Mouse (Mus musculus): Measurements from ENCODE around the gene Cideb. TPM values are rescaled to one million over a fixed set of nuclear protein-coding genes. Genes with fewer than 3 reads are reported as not detected.

Cideb gene
- polyA plus RNA-seq, 1 experiment from 2014 or later, result 3.6 TPM

- no peak for ATAC-seq (ENCODE audit: low FRiP score, low TSS enrichment)
- H3K4me1 ChIP-seq (ENCODE audit: control insufficient read depth, insufficient read depth, low read length), result 0 out of 2 replicates have a peak, but pooled peaks cover 3% of the 10 kb centered on the region
- H3K27ac ChIP-seq (ENCODE audit: low read depth, low read length), result no peak within 1 kb of the TSS
- H3K36me3 ChIP-seq (ENCODE audit: control insufficient read depth, insufficient read depth, low read length), result peaks cover 19% of the 10 kb centered on the region; the same call in 1 of the 2 replicates
- 0 out of 2 replicates have a peak, but pooled peaks cover 5% of the 10 kb centered on the region for H3K27me3 ChIP-seq (ENCODE audit: control insufficient read depth, insufficient read depth, low read length)
- no peaks in the 10 kb centered on the region for H3K9me3 ChIP-seq (ENCODE audit: control insufficient read depth, low read length)
- WGBS, result 25% methylated on average over 4 of the region's 4 CpGs
- H3K9ac ChIP-seq (ENCODE audit: low read depth, low read length), result no peak within 1 kb of the TSS
- peak within 1 kb of the TSS; percentile 42 for H3K4me2 ChIP-seq (replicated peaks; ENCODE audit: low read depth, low read length)
- peak within 1 kb of the TSS; percentile 18; the same call in 1 of the 2 replicates for H3K4me3 ChIP-seq (ENCODE audit: low read length)
Measured at GRCm38 (mm10) chr14:55713729-55714122, 44.5 kb downstream of the Cideb start, which contains the start of gene Tgm1. Tgm1 (minus strand) TSS chr14:55713926.

GRCm38 (mm10) chr14:55713007-55713728, 45.1 kb downstream of the Cideb start:
- peaks cover 14% of the 10 kb centered on the region; the same call in 1 of the 2 replicates for H3K36me3 ChIP-seq (ENCODE audit: control insufficient read depth, insufficient read depth, low read length)
- H3K4me3 ChIP-seq (ENCODE audit: low read length), result peak overlapping the region; percentile 18; the same call in 1 of the 2 replicates
- peak overlapping the region; percentile 42 for H3K4me2 ChIP-seq (replicated peaks; ENCODE audit: low read depth, low read length)
- peak; percentile 44 for ATAC-seq (ENCODE audit: low FRiP score, low TSS enrichment)
- 0 out of 2 replicates have a peak, but pooled peaks cover 3% of the 10 kb centered on the region for H3K4me1 ChIP-seq (ENCODE audit: control insufficient read depth, insufficient read depth, low read length)
- H3K9me3 ChIP-seq (ENCODE audit: control insufficient read depth, low read length), result no peaks in the 10 kb centered on the region
- 15% methylated on average over 25 of the region's 25 CpGs for WGBS
- no peak overlapping the region for H3K27ac ChIP-seq (ENCODE audit: low read depth, low read length)
- 0 out of 2 replicates have a peak, but pooled peaks cover 5% of the 10 kb centered on the region for H3K27me3 ChIP-seq (ENCODE audit: control insufficient read depth, insufficient read depth, low read length)
- H3K9ac ChIP-seq (ENCODE audit: low read depth, low read length), result no peak overlapping the region

GRCm38 (mm10) chr14:55711786-55712185, 46.5 kb downstream of the Cideb start:
- no peak overlapping the region for H3K4me3 ChIP-seq (ENCODE audit: low read length)
- ATAC-seq (ENCODE audit: low FRiP score, low TSS enrichment), result no peak
- peaks cover 6% of the 10 kb centered on the region; the same call in 1 of the 2 replicates for H3K36me3 ChIP-seq (ENCODE audit: control insufficient read depth, insufficient read depth, low read length)
- no peak overlapping the region for H3K27ac ChIP-seq (ENCODE audit: low read depth, low read length)
- WGBS, result 84% methylated on average over 7 of the region's 7 CpGs
- H3K4me1 ChIP-seq (ENCODE audit: control insufficient read depth, insufficient read depth, low read length), result 0 out of 2 replicates have a peak, but pooled peaks cover 3% of the 10 kb centered on the region
- H3K9ac ChIP-seq (ENCODE audit: low read depth, low read length), result no peak overlapping the region
- H3K4me2 ChIP-seq (replicated peaks; ENCODE audit: low read depth, low read length), result no peak overlapping the region
- 0 out of 2 replicates have a peak, but pooled peaks cover 5% of the 10 kb centered on the region for H3K27me3 ChIP-seq (ENCODE audit: control insufficient read depth, insufficient read depth, low read length)
- H3K9me3 ChIP-seq (ENCODE audit: control insufficient read depth, low read length), result no peaks in the 10 kb centered on the region

- no peaks in the 10 kb centered on the region for H3K9me3 ChIP-seq (ENCODE audit: control insufficient read depth, low read length)
- H3K9ac ChIP-seq (ENCODE audit: low read depth, low read length), result no peak overlapping the region
- no peak overlapping the region for H3K4me3 ChIP-seq (ENCODE audit: low read length)
- H3K4me2 ChIP-seq (replicated peaks; ENCODE audit: low read depth, low read length), result no peak overlapping the region
- H3K4me1 ChIP-seq (ENCODE audit: control insufficient read depth, insufficient read depth, low read length), result 0 out of 2 replicates have a peak, but pooled peaks cover 3% of the 10 kb centered on the region
- no peaks in the 10 kb centered on the region for H3K36me3 ChIP-seq (ENCODE audit: control insufficient read depth, insufficient read depth, low read length)
- no peak overlapping the region for H3K27ac ChIP-seq (ENCODE audit: low read depth, low read length)
- 90% methylated on average over 4 of the region's 4 CpGs for WGBS
- 0 out of 2 replicates have a peak, but pooled peaks cover 5% of the 10 kb centered on the region for H3K27me3 ChIP-seq (ENCODE audit: control insufficient read depth, insufficient read depth, low read length)
- no peak for ATAC-seq (ENCODE audit: low FRiP score, low TSS enrichment)
Measured at GRCm38 (mm10) chr14:55709509-55709908, 48.7 kb downstream of the Cideb start.

- no peak for ATAC-seq (ENCODE audit: low FRiP score, low TSS enrichment)
- no peaks in the 10 kb centered on the region for H3K9me3 ChIP-seq (ENCODE audit: control insufficient read depth, low read length)
- no peak overlapping the region for H3K4me3 ChIP-seq (ENCODE audit: low read length)
- no peak overlapping the region for H3K9ac ChIP-seq (ENCODE audit: low read depth, low read length)
- 0 out of 2 replicates have a peak, but pooled peaks cover 3% of the 10 kb centered on the region for H3K4me1 ChIP-seq (ENCODE audit: control insufficient read depth, insufficient read depth, low read length)
- WGBS, result 87% methylated on average over 5 of the region's 5 CpGs
- no peak overlapping the region for H3K27ac ChIP-seq (ENCODE audit: low read depth, low read length)
- no peak overlapping the region for H3K4me2 ChIP-seq (replicated peaks; ENCODE audit: low read depth, low read length)
- no peaks in the 10 kb centered on the region for H3K36me3 ChIP-seq (ENCODE audit: control insufficient read depth, insufficient read depth, low read length)
- no peaks in the 10 kb centered on the region for H3K27me3 ChIP-seq (ENCODE audit: control insufficient read depth, insufficient read depth, low read length)
Measured at GRCm38 (mm10) chr14:55707397-55707796, 50.9 kb downstream of the Cideb start.

- no peak for ATAC-seq (ENCODE audit: low FRiP score, low TSS enrichment)
Measured at GRCm38 (mm10) chr14:55706051-55706600, 52.1 kb downstream of the Cideb start.

More at GRCm38 (mm10) chr14:55706051-55706600, 52.1 kb downstream of the Cideb start:
- Histone ChIP-seq H3K9me3 (ENCODE audit: control insufficient read depth, low read length) (no peaks in the 10 kb centered on the region), H3K4me1 (ENCODE audit: control insufficient read depth, insufficient read depth, low read length) (0 out of 2 replicates have a peak, but pooled peaks cover 5% of the 10 kb centered on the region), H3K9ac (ENCODE audit: low read depth, low read length) (no peak overlapping the region), H3K36me3 (ENCODE audit: control insufficient read depth, insufficient read depth, low read length) (no peaks in the 10 kb centered on the region), H3K27me3 (ENCODE audit: control insufficient read depth, insufficient read depth, low read length) (no peaks in the 10 kb centered on the region), H3K4me2 (replicated peaks; ENCODE audit: low read depth, low read length) (no peak overlapping the region), H3K27ac (ENCODE audit: low read depth, low read length) (no peak overlapping the region), H3K4me3 (ENCODE audit: low read length) (no peak overlapping the region)
- 87% methylated on average over 8 of the region's 8 CpGs for WGBS

Other genes starting within 250 kb of the Cideb start
- 0.18 TPM in 1 of 2 replicates, not detected in the other for gene Cpne6, start 248.0 kb downstream of the Cideb start, polyA plus RNA-seq (2014; fragmentation: Nextera tagmentation; extraction: Ambion mirVana)
- gene Nrl, start 233.5 kb downstream of the Cideb start, polyA plus RNA-seq (2014; fragmentation: Nextera tagmentation; extraction: Ambion mirVana), result not detected in 2 replicates
- 25.0 and 37.1 TPM in 2 replicates for gene Pck2, start 218.2 kb downstream of the Cideb start, polyA plus RNA-seq (2014; fragmentation: Nextera tagmentation; extraction: Ambion mirVana)
- 62.9 and 90.2 TPM in 2 replicates for gene Dcaf11, start 198.5 kb downstream of the Cideb start, polyA plus RNA-seq (2014; fragmentation: Nextera tagmentation; extraction: Ambion mirVana)
- 0.66 and 1.5 TPM in 2 replicates for gene A730061H03Rik, start 198.1 kb downstream of the Cideb start, polyA plus RNA-seq (2014; fragmentation: Nextera tagmentation; extraction: Ambion mirVana)
- gene Fitm1, start 182.8 kb downstream of the Cideb start, polyA plus RNA-seq (2014; fragmentation: Nextera tagmentation; extraction: Ambion mirVana), result 0.96 and 1.0 TPM in 2 replicates
- 131 and 142 TPM in 2 replicates for gene Psme1, start 180.3 kb downstream of the Cideb start, polyA plus RNA-seq (2014; fragmentation: Nextera tagmentation; extraction: Ambion mirVana)
- gene Emc9, start 173.2 kb downstream of the Cideb start, polyA plus RNA-seq (2014; fragmentation: Nextera tagmentation; extraction: Ambion mirVana), result 5.6 and 7.5 TPM in 2 replicates
- gene Psme2, start 167.3 kb downstream of the Cideb start, polyA plus RNA-seq (2014; fragmentation: Nextera tagmentation; extraction: Ambion mirVana), result 224 and 286 TPM in 2 replicates
- 12.4 and 17.7 TPM in 2 replicates for gene Rnf31, start 166.8 kb downstream of the Cideb start, polyA plus RNA-seq (2014; fragmentation: Nextera tagmentation; extraction: Ambion mirVana)
- 9.7 and 11.6 TPM in 2 replicates for gene Irf9, start 154.9 kb downstream of the Cideb start, polyA plus RNA-seq (2014; fragmentation: Nextera tagmentation; extraction: Ambion mirVana)
- gene Rec8, start 140.4 kb downstream of the Cideb start, polyA plus RNA-seq (2014; fragmentation: Nextera tagmentation; extraction: Ambion mirVana), result 17.5 and 25.1 TPM in 2 replicates
- 101 and 119 TPM in 2 replicates for gene Ipo4, start 122.5 kb downstream of the Cideb start, polyA plus RNA-seq (2014; fragmentation: Nextera tagmentation; extraction: Ambion mirVana)
- gene Gm49378, start 120.6 kb downstream of the Cideb start, polyA plus RNA-seq (2014; fragmentation: Nextera tagmentation; extraction: Ambion mirVana), result 3.4 TPM in 2 replicates
- 76.3 and 117 TPM in 2 replicates for gene Tm9sf1, start 114.7 kb downstream of the Cideb start, polyA plus RNA-seq (2014; fragmentation: Nextera tagmentation; extraction: Ambion mirVana)
- 0.72 and 0.77 TPM in 2 replicates for gene Tssk4, start 108.3 kb downstream of the Cideb start, polyA plus RNA-seq (2014; fragmentation: Nextera tagmentation; extraction: Ambion mirVana)
- 52.0 and 52.7 TPM in 2 replicates for gene Mdp1, start 98.0 kb downstream of the Cideb start, polyA plus RNA-seq (2014; fragmentation: Nextera tagmentation; extraction: Ambion mirVana)
- gene Gmpr2, start 86.5 kb downstream of the Cideb start, polyA plus RNA-seq (2014; fragmentation: Nextera tagmentation; extraction: Ambion mirVana), result 58.4 and 62.9 TPM in 2 replicates
- gene Nedd8, start 86.3 kb downstream of the Cideb start, polyA plus RNA-seq (2014; fragmentation: Nextera tagmentation; extraction: Ambion mirVana), result 586 and 744 TPM in 2 replicates
- 40.3 and 50.1 TPM in 2 replicates for gene Tinf2, start 76.6 kb downstream of the Cideb start, polyA plus RNA-seq (2014; fragmentation: Nextera tagmentation; extraction: Ambion mirVana)
- gene Tgm1, start 44.5 kb downstream of the Cideb start, polyA plus RNA-seq (2014; fragmentation: Nextera tagmentation; extraction: Ambion mirVana), result 0.67 and 1.2 TPM in 2 replicates
- gene Rabggta, start 36.2 kb downstream of the Cideb start, polyA plus RNA-seq (2014; fragmentation: Nextera tagmentation; extraction: Ambion mirVana), result 27.8 and 29.3 TPM in 2 replicates
- 75.2 and 82.3 TPM in 2 replicates for gene Dhrs1, start 12.8 kb downstream of the Cideb start, polyA plus RNA-seq (2014; fragmentation: Nextera tagmentation; extraction: Ambion mirVana)
- 43.3 and 44.0 TPM in 2 replicates for gene Nop9, start 12.8 kb downstream of the Cideb start, polyA plus RNA-seq (2014; fragmentation: Nextera tagmentation; extraction: Ambion mirVana)
- 0.08 and 0.39 TPM in 2 replicates for gene Ltb4r2, start 3.0 kb upstream of the Cideb start, polyA plus RNA-seq (2014; fragmentation: Nextera tagmentation; extraction: Ambion mirVana)
- gene Ltb4r1, start 7.5 kb upstream of the Cideb start, polyA plus RNA-seq (2014; fragmentation: Nextera tagmentation; extraction: Ambion mirVana), result 0.23 TPM in 1 of 2 replicates, not detected in the other
- 7.8 and 10.4 TPM in 2 replicates for gene Adcy4, start 25.6 kb upstream of the Cideb start, polyA plus RNA-seq (2014; fragmentation: Nextera tagmentation; extraction: Ambion mirVana)
- gene Ripk3, start 30.4 kb upstream of the Cideb start, polyA plus RNA-seq (2014; fragmentation: Nextera tagmentation; extraction: Ambion mirVana), result 38.1 and 43.3 TPM in 2 replicates
- gene Nfatc4, start 64.7 kb upstream of the Cideb start, polyA plus RNA-seq (2014; fragmentation: Nextera tagmentation; extraction: Ambion mirVana), result 26.3 and 33.8 TPM in 2 replicates
- 11.0 and 15.6 TPM in 2 replicates for gene Nynrin, start 95.6 kb upstream of the Cideb start, polyA plus RNA-seq (2014; fragmentation: Nextera tagmentation; extraction: Ambion mirVana)
- gene Cbln3, start 125.9 kb upstream of the Cideb start, polyA plus RNA-seq (2014; fragmentation: Nextera tagmentation; extraction: Ambion mirVana), result 0.23 and 0.31 TPM in 2 replicates
- gene Khnyn, start 126.5 kb upstream of the Cideb start, polyA plus RNA-seq (2014; fragmentation: Nextera tagmentation; extraction: Ambion mirVana), result 7.0 and 9.7 TPM in 2 replicates
- gene Sdr39u1, start 141.8 kb upstream of the Cideb start, polyA plus RNA-seq (2014; fragmentation: Nextera tagmentation; extraction: Ambion mirVana), result 61.3 and 64.7 TPM in 2 replicates
- 0.30 and 1.1 TPM in 2 replicates for gene Cma1, start 186.2 kb upstream of the Cideb start, polyA plus RNA-seq (2014; fragmentation: Nextera tagmentation; extraction: Ambion mirVana)
- not detected in 2 replicates for gene Cma2, start 192.5 kb upstream of the Cideb start, polyA plus RNA-seq (2014; fragmentation: Nextera tagmentation; extraction: Ambion mirVana)

Data from kidney, embryonic 14.5 days (tissue).